Mouse (Mus musculus) kidney, adult 2 months (tissue): Measurements from ENCODE around the gene Ambra1.

Experiments used
- CTCF ChIP-seq: fragments of 200-500 bp; conservative IDR thresholded peaks from 2 replicates; pipeline ENCODE4 v1.5.1; 2011; ENCODE audit warnings: low read depth, mild to moderate bottlenecking, control low read depth, low read length, moderate library complexity, mixed read lengths; ENCODE audit not compliant: insufficient read depth, insufficient read length
- POLR2A ChIP-seq: fragments of 200-500 bp; IDR thresholded peaks from one replicate; pipeline ENCODE4 v1.6.1; 2011; ENCODE audit warnings: low read depth, low read length, control low read depth

DNA sequence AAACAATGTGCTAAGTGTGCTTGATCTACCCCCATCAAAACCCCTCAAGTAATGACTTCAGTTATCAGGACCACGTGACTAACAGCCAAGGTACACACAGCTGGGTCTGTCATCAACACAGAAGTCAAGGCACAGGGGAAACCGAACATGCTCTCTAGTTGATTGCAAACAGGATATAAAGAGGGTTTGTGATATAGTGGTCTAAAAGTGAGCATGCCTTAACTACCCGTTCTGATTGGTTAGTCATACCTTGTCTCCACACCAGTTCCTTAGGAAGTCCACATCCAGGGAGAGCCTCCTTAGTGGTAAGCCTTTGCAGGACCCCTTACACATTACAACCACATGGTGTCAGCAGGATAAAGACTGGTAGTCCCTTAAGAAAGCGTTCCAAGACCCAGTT is 190.2 kb downstream of the Ambra1 start:
- TF ChIP-seq CTCF: no peak
- TF ChIP-seq POLR2A: no peak
